Mouse (Mus musculus) liver, postnatal 0 days (tissue): ENCODE data around the gene Scap.

Experiments
- CTCF ChIP-seq: sonication (generic); IDR thresholded peaks from 2 replicates; pipeline ENCODE4 v1.5.1; 2016; ENCODE audit warnings: antibody characterized with exemption, low read depth
- EP300 ChIP-seq: IDR thresholded peaks from 2 replicates; pipeline ENCODE4 v1.6.1; 2016; ENCODE audit warnings: antibody characterized with exemption, low read depth, mild to moderate bottlenecking

- TF ChIP-seq EP300 (no peak), CTCF (no peak)
Measured at GRCm38 (mm10) chr9:110340037-110340750, 7.1 kb downstream of the Scap start.
